Mouse (Mus musculus) cerebellum, postnatal 25 days (tissue): ENCODE data around the gene Map2k4.

ENCODE experiments used
- DNase-seq, 2 experiments: peaks; one replicate each; pipeline ENCODE4 v3.0.0; 2021; ENCODE audit warnings: mixed read lengths in 2 of 2

Map2k4 gene

GRCm38 (mm10) chr11:65788154-65788553, at the start of gene Map2k4:
TSS of gene Map2k4 (minus strand) at chr11:65788297.
- DNase-seq: peak; percentile 95 to 98

- DNase-seq: no peak
These were observed 36.5 kb upstream of the Map2k4 start for GRCm38 (mm10) chr11:65824556-65824955.

- peak; percentile 55 to 82 for DNase-seq
These were observed 32.8 kb upstream of the Map2k4 start for GRCm38 (mm10) chr11:65820877-65821276.

- DNase-seq: peak in 1 of 2 experiments; percentile 12
These were observed 32.2 kb upstream of the Map2k4 start for GRCm38 (mm10) chr11:65820280-65820679.

- DNase-seq: no peak
These were observed 30.1 kb upstream of the Map2k4 start for GRCm38 (mm10) chr11:65818193-65818592.

- no peak for DNase-seq
These were observed 28.1 kb upstream of the Map2k4 start for GRCm38 (mm10) chr11:65816237-65816636.

- DNase-seq: peak; percentile 30 to 43
These were observed 26.3 kb upstream of the Map2k4 start for GRCm38 (mm10) chr11:65814381-65814780.

GRCm38 (mm10) chr11:65812088-65812487, 24.0 kb upstream of the Map2k4 start:
- no peak for DNase-seq

- no peak for DNase-seq
These were observed 19.5 kb upstream of the Map2k4 start for GRCm38 (mm10) chr11:65807601-65808000.

- DNase-seq: peak; percentile 86 to 93
These were observed 18.9 kb upstream of the Map2k4 start, which contains the start of gene Zkscan6 for GRCm38 (mm10) chr11:65806909-65807504. TSS of gene Zkscan6 (plus strand) at chr11:65807175.

GRCm38 (mm10) chr11:65806321-65806904, 18.3 kb upstream of the Map2k4 start:
- no peak for DNase-seq

GRCm38 (mm10) chr11:65801899-65802298, 13.8 kb upstream of the Map2k4 start:
- peak; percentile 88 to 93 for DNase-seq

- DNase-seq: no peak
These were observed 7.8 kb upstream of the Map2k4 start for GRCm38 (mm10) chr11:65795896-65796295.

GRCm38 (mm10) chr11:65794428-65795219, 6.5 kb upstream of the Map2k4 start:
- DNase-seq: no peak

GRCm38 (mm10) chr11:65787421-65788151, 511 bp downstream of the Map2k4 start:
- DNase-seq: peak in 1 of 2 experiments; percentile 79

- no peak for DNase-seq
These were observed 1.9 kb downstream of the Map2k4 start for GRCm38 (mm10) chr11:65786160-65786559.

GRCm38 (mm10) chr11:65781596-65781995, 6.5 kb downstream of the Map2k4 start:
- no peak for DNase-seq

- DNase-seq: no peak
These were observed 8.5 kb downstream of the Map2k4 start for GRCm38 (mm10) chr11:65779578-65779977.

GRCm38 (mm10) chr11:65779066-65779465, 9.0 kb downstream of the Map2k4 start:
- DNase-seq: no peak

- no peak for DNase-seq
These were observed 10.3 kb downstream of the Map2k4 start for GRCm38 (mm10) chr11:65777810-65778209.

GRCm38 (mm10) chr11:65776906-65777611, 11.0 kb downstream of the Map2k4 start:
- DNase-seq: no peak

GRCm38 (mm10) chr11:65773946-65774656, 14.0 kb downstream of the Map2k4 start:
- no peak for DNase-seq
